Mouse (Mus musculus): ENCODE measurements around the gene Cep290. TPM values are rescaled to one million over a fixed set of nuclear protein-coding genes. Genes with fewer than 3 reads are reported as not detected.

The Cep290 gene
- 7.7 and 11.5 TPM in 2 replicates for polyA plus RNA-seq (2012; rRNA removed)

DNA sequence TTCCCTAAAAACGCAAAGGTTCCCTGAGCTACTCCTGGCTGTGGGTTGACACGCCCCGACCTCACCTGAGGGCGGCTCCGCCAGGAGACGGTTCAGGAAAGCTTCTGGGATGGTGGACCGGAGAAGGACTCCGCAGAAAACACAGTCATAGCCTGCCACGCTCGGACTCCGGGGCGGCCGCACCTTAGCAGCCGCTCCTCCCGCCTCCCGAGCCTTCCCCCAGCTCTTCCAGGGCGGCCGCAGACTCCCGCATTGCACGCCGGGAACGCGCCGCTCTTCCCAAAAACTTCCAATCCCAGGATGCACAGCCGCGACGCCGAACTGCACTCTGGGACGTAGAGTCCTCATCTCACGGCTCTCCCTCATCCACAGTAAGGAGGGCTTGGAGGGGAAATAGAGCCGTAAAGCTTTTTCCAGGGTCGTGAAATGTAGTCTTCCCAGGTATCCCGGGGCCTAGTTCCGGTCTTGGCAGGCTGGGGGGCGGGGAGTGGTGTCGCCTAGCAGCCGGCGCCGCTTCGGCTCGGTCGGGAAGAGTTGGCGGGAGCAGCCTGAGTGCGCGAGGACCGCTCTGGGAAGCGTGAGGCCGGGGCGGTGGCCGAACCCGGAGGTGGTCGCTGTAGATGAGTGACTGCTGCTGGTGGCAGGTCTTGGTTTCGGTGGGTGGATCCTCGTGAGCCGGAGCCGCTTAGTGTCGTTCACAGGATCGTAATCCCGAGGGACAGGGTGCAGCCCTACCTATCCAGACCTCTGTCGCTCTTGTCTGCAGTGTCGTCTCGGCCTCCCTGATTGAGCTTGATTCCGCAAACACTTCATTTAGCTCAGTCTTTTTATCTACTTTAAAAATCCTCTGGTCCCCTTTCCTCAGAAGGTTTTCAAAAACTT lies at the start of gene Cep290, which contains the start of gene Tmtc3:
Gene Cep290 (plus strand): TSS at position 462 of the 882 bp plus-strand sequence.
Gene Tmtc3 (minus strand): TSS at position 254 of the 882 bp plus-strand sequence.

DNA sequence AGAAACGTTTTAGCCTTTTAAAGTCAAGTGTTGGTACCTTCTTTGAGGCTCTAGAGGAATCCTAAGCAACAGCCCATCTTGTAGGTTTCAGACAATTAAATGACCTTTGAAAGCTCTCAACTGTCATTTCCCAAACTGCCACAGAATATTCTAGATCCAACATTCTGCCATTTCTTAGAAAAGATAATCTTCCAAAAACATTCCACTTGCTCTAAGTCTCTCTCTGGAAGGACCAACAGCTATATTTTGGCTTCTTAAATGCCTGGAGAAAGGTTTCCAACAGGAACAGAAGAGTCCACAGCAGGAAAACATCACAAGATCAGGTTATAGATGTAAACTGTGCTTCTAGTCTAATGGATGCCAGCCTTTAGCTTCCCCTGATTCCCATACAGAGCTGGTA lies 103.0 kb downstream of the Cep290 start, which contains the start of the genes 4930430F08Rik and 1700017N19Rik:
Gene 4930430F08Rik (minus strand): TSS at position 101 of the 400 bp plus-strand sequence.
Gene 1700017N19Rik (plus strand): TSS at position 162 of the 400 bp plus-strand sequence.

Other genes with a start within 250 kb of the Cep290 start
- not detected in 2 replicates for gene Gm4301, start 151.9 kb upstream of the Cep290 start, polyA plus RNA-seq (2012; rRNA removed)
- gene Gm4302, start 146.7 kb upstream of the Cep290 start, polyA plus RNA-seq (2012; rRNA removed): not detected in 2 replicates
- not detected in 2 replicates for gene Gm4303, start 141.6 kb upstream of the Cep290 start, polyA plus RNA-seq (2012; rRNA removed)
- not detected in 2 replicates for gene Gm4305, start 136.5 kb upstream of the Cep290 start, polyA plus RNA-seq (2012; rRNA removed)
- gene Gm4307, start 126.2 kb upstream of the Cep290 start, polyA plus RNA-seq (2012; rRNA removed): not detected in 2 replicates
- not detected in 2 replicates for gene Gm4312, start 105.0 kb upstream of the Cep290 start, polyA plus RNA-seq (2012; rRNA removed)
- gene Tmtc3, start 208 bp upstream of the Cep290 start, polyA plus RNA-seq (2012; rRNA removed): 9.5 and 16.4 TPM in 2 replicates
- 18.0 and 28.9 TPM in 2 replicates for gene 4930430F08Rik, start 102.9 kb downstream of the Cep290 start, polyA plus RNA-seq (2012; rRNA removed)
- not detected in 2 replicates for gene 1700017N19Rik, start 102.9 kb downstream of the Cep290 start, polyA plus RNA-seq (2012; rRNA removed)